Mouse (Mus musculus) kidney, adult 2 months (tissue): Measurements from ENCODE around the gene Bpnt1. TPM values are rescaled to one million over a fixed set of nuclear protein-coding genes. Genes with fewer than 3 reads are reported as not detected.
A peak's percentile ranks its signal among the peaks of the same experiment; 100 is the strongest.

ENCODE experiments used
- DNase-seq: peaks from one replicate; pipeline ENCODE4 v3.0.0; 2021
- H3K27ac ChIP-seq: fragments of 200-500 bp; 2 replicates; pipeline ENCODE4 v1.5.1; 2012; ENCODE audit warnings: low read depth, low read length, control low read depth, inconsistent platforms; ENCODE audit not compliant: insufficient read depth
- H3K27me3 ChIP-seq: fragments of 200-500 bp; replicated peaks from 2 replicates; pipeline ENCODE4 v1.6.1; 2012; ENCODE audit warnings: mild to moderate bottlenecking, moderate library complexity, low read length, inconsistent platforms; ENCODE audit not compliant: control insufficient read depth, insufficient read depth
- H3K36me3 ChIP-seq: fragments of 200-500 bp; 2 replicates; pipeline ENCODE4 v1.6.1; 2012; ENCODE audit warnings: mild to moderate bottlenecking, moderate library complexity, low read length, inconsistent platforms; ENCODE audit not compliant: control insufficient read depth, insufficient read depth
- H3K4me1 ChIP-seq: fragments of 200-500 bp; 2 replicates; pipeline ENCODE4 v1.6.1; 2011; ENCODE audit warnings: low read length; ENCODE audit not compliant: control insufficient read depth, insufficient read depth
- H3K4me3 ChIP-seq: fragments of 200-500 bp; 2 replicates; pipeline ENCODE4 v1.5.1; 2011; ENCODE audit warnings: mild to moderate bottlenecking, low read depth, low read length, control low read depth; ENCODE audit not compliant: insufficient read depth
- CTCF ChIP-seq: fragments of 200-500 bp; conservative IDR thresholded peaks from 2 replicates; pipeline ENCODE4 v1.5.1; 2011; ENCODE audit warnings: low read depth, mild to moderate bottlenecking, control low read depth, low read length, moderate library complexity, mixed read lengths; ENCODE audit not compliant: insufficient read depth, insufficient read length
- POLR2A ChIP-seq: fragments of 200-500 bp; IDR thresholded peaks from one replicate; pipeline ENCODE4 v1.6.1; 2011; ENCODE audit warnings: low read depth, low read length, control low read depth
- WGBS: fragments of 180-500 bp; shearing (Covaris S2); methylation state at CpG from one replicate; pipeline ENCODE4 v1.1.7; 2018; 5-methylcytosine and 5-hydroxymethylcytosine counted together
- polyA plus RNA-seq: library from polyadenylated mRNA; depleted of rRNA; stranded (reverse); fragments of >200 nt; gene quantifications from 2 replicates; pipeline ENCODE4 v1.2.3, GENCODE M21; 2012

The Bpnt1 gene
- polyA plus RNA-seq, 1 experiment: 464 TPM

DNA sequence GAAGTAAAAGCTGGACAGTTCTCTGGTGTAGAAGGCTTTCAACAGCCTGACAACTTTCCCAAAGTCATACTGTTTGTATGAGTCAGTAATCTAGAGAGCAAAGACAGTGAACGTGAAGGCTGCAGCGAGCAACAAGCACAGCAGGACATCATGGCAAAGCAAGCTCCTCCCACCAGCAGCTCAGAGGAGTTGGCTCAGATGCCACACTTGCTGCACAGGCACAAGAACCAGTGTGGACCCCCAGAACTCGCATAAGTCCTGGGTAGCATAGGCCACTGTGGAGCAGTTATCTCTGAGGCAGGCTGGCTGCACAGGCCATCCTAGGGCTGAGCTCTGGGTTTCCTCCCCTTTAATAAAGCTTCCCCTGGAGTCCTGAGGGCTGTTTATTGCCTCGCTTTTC, 40.6 kb upstream of the Bpnt1 start:
- Histone ChIP-seq H3K36me3 (peaks cover 3% of the 10 kb centered on the region; the same call in 1 of the 2 replicates), H3K27ac (no peak overlapping the region), H3K4me1 (no peaks in the 10 kb centered on the region), H3K27me3 (no peaks in the 10 kb centered on the region), H3K4me3 (no peak overlapping the region)
- DNase-seq: no peak
- 90% methylated on average over 4 of the region's 4 CpGs for WGBS
- TF ChIP-seq POLR2A (no peak), CTCF (no peak)

- H3K27ac ChIP-seq: no peak overlapping the region
- WGBS: 77% methylated on average over 10 of the region's 10 CpGs
- no peaks in the 10 kb centered on the region for H3K27me3 ChIP-seq
- TF ChIP-seq CTCF (no peak), POLR2A (no peak)
- peaks cover 3% of the 10 kb centered on the region; the same call in 1 of the 2 replicates for H3K36me3 ChIP-seq
- peak; percentile 38 for DNase-seq
- no peak overlapping the region for H3K4me3 ChIP-seq
- no peaks in the 10 kb centered on the region for H3K4me1 ChIP-seq
Measured at GRCm38 (mm10) chr1:185292646-185293360, 39.1 kb upstream of the Bpnt1 start.

- Histone ChIP-seq H3K27me3 (no peaks in the 10 kb centered on the region), H3K4me3 (no peak overlapping the region), H3K4me1 (no peaks in the 10 kb centered on the region), H3K27ac (no peak overlapping the region), H3K36me3 (peaks cover 3% of the 10 kb centered on the region; the same call in 1 of the 2 replicates)
- WGBS: 95% methylated on average over 7 of the region's 7 CpGs
- TF ChIP-seq CTCF: no peak
- no peak for TF ChIP-seq POLR2A
- no peak for DNase-seq
Measured at GRCm38 (mm10) chr1:185296850-185297249, 35.1 kb upstream of the Bpnt1 start.

GRCm38 (mm10) chr1:185298496-185298895, 33.5 kb upstream of the Bpnt1 start:
- H3K27ac ChIP-seq: no peak overlapping the region
- H3K4me1 ChIP-seq: no peaks in the 10 kb centered on the region
- peak; percentile 23 for DNase-seq
- no peak overlapping the region for H3K4me3 ChIP-seq
- peaks cover 3% of the 10 kb centered on the region; the same call in 1 of the 2 replicates for H3K36me3 ChIP-seq
- no peak for TF ChIP-seq POLR2A
- TF ChIP-seq CTCF: no peak
- 89% methylated on average over 8 of the region's 8 CpGs for WGBS
- no peaks in the 10 kb centered on the region for H3K27me3 ChIP-seq

- Histone ChIP-seq H3K27ac (no peak overlapping the region), H3K27me3 (no peaks in the 10 kb centered on the region), H3K36me3 (no peaks in the 10 kb centered on the region; the same call in 1 of the 2 replicates), H3K4me3 (no peak overlapping the region), H3K4me1 (no peaks in the 10 kb centered on the region)
- TF ChIP-seq POLR2A: no peak
- 96% methylated on average over 6 of the region's 6 CpGs for WGBS
- DNase-seq: no peak
Measured at GRCm38 (mm10) chr1:185302816-185303215, 29.1 kb upstream of the Bpnt1 start.

DNA sequence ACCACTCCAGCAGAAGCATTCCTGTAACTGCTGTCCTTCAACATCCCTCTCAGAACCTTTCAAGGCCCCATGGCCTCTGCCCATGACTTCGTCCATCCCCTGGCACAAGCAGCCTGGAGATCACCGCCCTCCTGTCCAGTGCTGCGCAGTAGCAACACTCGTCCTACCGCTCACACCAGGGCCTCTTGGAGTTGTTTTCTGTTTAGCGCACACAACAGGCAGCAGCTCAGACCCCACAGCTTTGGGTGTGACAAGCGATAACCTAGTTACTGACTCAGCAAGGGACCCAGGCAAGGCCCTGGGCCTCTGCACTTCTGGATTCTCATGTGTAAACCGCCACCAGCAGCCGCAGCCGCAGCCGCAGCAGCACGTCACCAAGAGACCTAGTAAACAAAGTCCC, 25.1 kb upstream of the Bpnt1 start:
- H3K36me3 ChIP-seq: no peaks in the 10 kb centered on the region; the same call in none of the 2 replicates
- no peak overlapping the region for H3K27ac ChIP-seq
- no peak for DNase-seq
- TF ChIP-seq CTCF: no peak
- TF ChIP-seq POLR2A: no peak
- WGBS: 97% methylated on average over 12 of the region's 12 CpGs
- H3K4me1 ChIP-seq: no peaks in the 10 kb centered on the region
- no peak overlapping the region for H3K4me3 ChIP-seq
- no peaks in the 10 kb centered on the region for H3K27me3 ChIP-seq

DNA sequence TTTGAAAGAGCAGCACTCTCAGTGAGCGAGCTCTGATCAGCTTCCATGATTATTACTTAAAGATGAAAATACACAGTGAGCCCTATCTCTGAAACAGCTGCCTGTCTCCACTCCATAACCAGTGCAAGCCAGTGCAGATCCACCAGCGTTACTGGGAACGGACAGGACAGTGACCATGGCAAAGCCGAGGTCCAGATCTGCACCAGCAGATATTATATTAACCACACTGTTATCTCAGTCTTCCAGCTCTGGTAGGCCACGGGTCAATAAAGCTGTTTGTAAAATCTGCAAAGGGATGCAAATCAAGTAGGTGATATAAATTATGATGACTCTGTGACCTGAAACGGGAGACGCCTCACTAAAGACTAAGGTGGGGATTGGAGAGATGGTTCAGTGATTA, 24.3 kb upstream of the Bpnt1 start:
- Histone ChIP-seq H3K4me3 (no peak overlapping the region), H3K36me3 (no peaks in the 10 kb centered on the region; the same call in none of the 2 replicates), H3K4me1 (no peaks in the 10 kb centered on the region), H3K27ac (no peak overlapping the region), H3K27me3 (no peaks in the 10 kb centered on the region)
- WGBS: 84% methylated on average over 7 of the region's 7 CpGs
- no peak for TF ChIP-seq CTCF
- no peak for TF ChIP-seq POLR2A
- DNase-seq: no peak
